10 mouse cellular contexts compared by ENCODE assay signal in the genomic region with DNA sequence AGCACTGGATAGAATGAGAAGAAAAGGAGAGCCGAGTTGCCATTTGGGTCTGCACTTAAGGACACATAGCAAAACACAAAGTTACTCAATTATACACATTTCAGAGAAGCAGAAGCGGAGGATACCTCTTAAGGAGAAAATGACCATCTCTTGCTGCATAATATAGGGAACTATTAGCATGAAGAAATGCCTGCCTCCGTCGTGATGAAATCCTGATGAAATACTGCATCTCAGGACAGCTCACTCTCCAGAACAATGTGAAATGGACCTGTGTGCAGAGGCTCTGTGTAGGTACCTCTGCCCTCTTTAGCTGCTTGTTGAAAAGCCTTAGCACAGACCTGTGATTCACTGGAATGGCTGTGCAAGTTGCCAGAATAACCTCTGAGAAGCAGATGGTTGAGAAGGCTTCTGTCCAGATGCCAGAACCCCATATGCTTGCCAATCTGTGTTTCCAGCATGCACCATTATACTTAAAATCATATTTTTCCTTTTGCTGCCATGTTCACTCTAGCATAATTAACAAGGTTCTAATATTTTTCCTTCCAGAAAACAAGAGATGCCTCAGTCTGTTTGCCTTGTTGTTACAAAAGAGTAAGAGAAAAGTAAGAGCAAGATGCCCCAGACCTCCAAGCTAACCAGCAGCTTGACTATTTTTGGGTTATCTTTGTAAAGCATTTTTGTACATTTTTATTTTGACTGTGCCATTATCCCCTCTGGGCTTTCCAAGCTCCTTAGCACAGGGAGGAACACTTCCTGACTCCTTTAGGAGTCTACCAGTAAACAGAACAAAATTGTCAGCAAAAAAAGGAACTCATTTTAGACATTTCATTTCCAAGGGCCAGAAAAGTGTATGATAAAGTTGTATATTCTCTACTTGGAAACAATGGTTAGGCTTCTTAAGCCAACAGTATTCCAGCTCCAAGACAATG.
A peak's percentile ranks its signal among the peaks of the same experiment; 100 is the strongest.
DNase-seq lines count a peak whose midpoint lies in the region; ATAC-seq and TF ChIP-seq lines count a peak whose summit lies in the region.
"Had no signal": no experiment of that assay in that cellular context is flagged by ENCODE, and none has a peak within 500 bp of the region (broad histone marks: within the 10 kb centered on the region; RNA-seq: fewer than 3 reads in every experiment).

No protein-coding gene starts in this region.

- no peak overlapping the region for H3K4me3 ChIP-seq in hindbrain, embryonic 15.5 days
- no peak overlapping the region for H3K4me3 ChIP-seq in hindbrain, embryonic 10.5 days
- H3K4me3 ChIP-seq in myocyte = no peak overlapping the region
- H3K4me3 ChIP-seq: embryonic facial prominence, embryonic 13.5 days; limb, embryonic 15.5 days had no signal

- DNase-seq in hindbrain, embryonic 10.5 days (ENCODE audit: low spot score) = no peak
- DNase-seq in cerebellum, adult 9-10 months = peak; percentile 98
- DNase-seq in layer of hippocampus, adult 18-20 months (ENCODE audit: low spot score in 2 of 2) = peak; percentile 73 to 92
- DNase-seq in heart, postnatal 10 days = no peak

- H3K4me1 ChIP-seq in hindbrain, embryonic 15.5 days (replicated peaks) = no peaks in the 10 kb centered on the region
- no peaks in the 10 kb centered on the region for H3K4me1 ChIP-seq in hindbrain, embryonic 10.5 days (replicated peaks)
- H3K4me1 ChIP-seq: embryonic facial prominence, embryonic 13.5 days; limb, embryonic 15.5 days had no signal

- no peaks in the 10 kb centered on the region for H3K27me3 ChIP-seq in hindbrain, embryonic 15.5 days
- H3K27me3 ChIP-seq in hindbrain, embryonic 10.5 days (ENCODE audit: insufficient read depth, poor library complexity, severe bottlenecking) = no peaks in the 10 kb centered on the region
- no peaks in the 10 kb centered on the region for H3K27me3 ChIP-seq in myocyte (ENCODE audit: control insufficient read depth, insufficient read depth, insufficient read length)
- H3K27me3 ChIP-seq: embryonic facial prominence, embryonic 13.5 days; limb, embryonic 15.5 days had no signal

- ATAC-seq in hindbrain, embryonic 15.5 days (ENCODE audit: low FRiP score, low read depth) = peak; percentile 72
- no peak for ATAC-seq in inflammation-experienced regulatory T-cells, adult 6 months
- no peak for ATAC-seq in erythroid progenitor cell, adult 5-6 weeks (replicated peaks; ENCODE audit: low FRiP score, poor library complexity, severe bottlenecking)

- no peaks in the 10 kb centered on the region for H3K79me2 ChIP-seq in myocyte (ENCODE audit: control insufficient read depth, insufficient read depth)

- intact Hi-C loops in heart, postnatal 10 days (cut with DNase I) = no loop called here

- no peaks in the 10 kb centered on the region for H3K9me3 ChIP-seq in hindbrain, embryonic 15.5 days
- H3K9me3 ChIP-seq in hindbrain, embryonic 10.5 days = no peaks in the 10 kb centered on the region
- H3K9me3 ChIP-seq: embryonic facial prominence, embryonic 13.5 days; limb, embryonic 15.5 days had no signal

- H3K9ac ChIP-seq in hindbrain, embryonic 15.5 days = no peak overlapping the region
- H3K9ac ChIP-seq: embryonic facial prominence, embryonic 13.5 days; limb, embryonic 15.5 days had no signal

- no peak overlapping the region for H3K27ac ChIP-seq in hindbrain, embryonic 15.5 days (replicated peaks)
- no peak overlapping the region for H3K27ac ChIP-seq in hindbrain, embryonic 10.5 days
- H3K27ac ChIP-seq: embryonic facial prominence, embryonic 13.5 days; limb, embryonic 15.5 days had no signal

- no peaks in the 10 kb centered on the region for H3K36me3 ChIP-seq in hindbrain, embryonic 15.5 days
- no peaks in the 10 kb centered on the region for H3K36me3 ChIP-seq in hindbrain, embryonic 10.5 days
- no peaks in the 10 kb centered on the region for H3K36me3 ChIP-seq in myocyte (ENCODE audit: control insufficient read depth, insufficient read depth)
- H3K36me3 ChIP-seq: embryonic facial prominence, embryonic 13.5 days; limb, embryonic 15.5 days had no signal

- H3K4me2 ChIP-seq in hindbrain, embryonic 15.5 days = no peak overlapping the region
- no peak overlapping the region for H3K4me2 ChIP-seq in myocyte (ENCODE audit: low read depth)
- H3K4me2 ChIP-seq: embryonic facial prominence, embryonic 13.5 days; limb, embryonic 15.5 days had no signal

- no peak overlapping the region for H3ac ChIP-seq in myocyte (ENCODE audit: control insufficient read depth, insufficient read length)

- no peak for TF ChIP-seq POLR2A in myocyte (IDR thresholded peaks at IDR 0.05; ENCODE audit: insufficient read length, low read depth)

- WGBS in hindbrain, embryonic 15.5 days = 80% methylated on average over 4 of the region's 4 CpGs
- WGBS in hindbrain, embryonic 10.5 days = 81% methylated on average over 4 of the region's 4 CpGs

TF ChIP-seq in myocyte, 11 proteins besides CTCF, POLR2A, EP300 and RAD21:
- TF ChIP-seq CEBPB (IDR thresholded peaks at IDR 0.05; ENCODE audit: insufficient read depth, poor library complexity, severe bottlenecking) (peak; percentile 54; the same call in 1 of the 2 replicates), TCF12 (IDR thresholded peaks at IDR 0.05; ENCODE audit: insufficient read depth, poor library complexity, severe bottlenecking) (no peak)

Comparison
In these comparisons a context has a peak if more than half of its experiments do, and no peak if none do; other contexts are left out.
1. DNase-seq: peak in cerebellum, adult 9-10 months (single experiment) and layer of hippocampus, adult 18-20 months (2 of 2); none in hindbrain, embryonic 10.5 days (single experiment) and heart, postnatal 10 days (0 of 2).